Mouse (Mus musculus) forebrain, embryonic 16.5 days (tissue): ENCODE measurements around the gene Kif1b. TPM values are rescaled to one million over a fixed set of nuclear protein-coding genes. Genes with fewer than 3 reads are reported as not detected.

Experiments used
- ATAC-seq: fragments of 200-750 bp; cut with Nextera tagmentation; 2 replicates; pipeline ENCODE4 v1.8.0; 2017; ENCODE audit warnings: mild to moderate bottlenecking, moderate library complexity
- H3K27ac ChIP-seq: fragments of 300-500 bp; sonication (generic); 2 replicates; pipeline ENCODE4 v1.5.1; 2014; ENCODE audit warnings: low read length, control low read depth
- H3K27me3 ChIP-seq: fragments of 300-500 bp; sonication (generic); replicated peaks from 2 replicates; pipeline ENCODE4 v1.6.1; 2014; ENCODE audit warnings: low read length; ENCODE audit not compliant: control insufficient read depth, insufficient read depth
- H3K36me3 ChIP-seq: fragments of 300-500 bp; sonication (generic); 2 replicates; pipeline ENCODE4 v1.6.1; 2014; ENCODE audit not compliant: control insufficient read depth, insufficient read depth
- H3K4me1 ChIP-seq: fragments of 300-500 bp; sonication (generic); replicated peaks from 2 replicates; pipeline ENCODE4 v1.6.1; 2014; ENCODE audit warnings: low read length; ENCODE audit not compliant: control insufficient read depth, insufficient read depth
- H3K4me2 ChIP-seq: fragments of 300-500 bp; sonication (generic); 2 replicates; pipeline ENCODE4 v1.6.1; 2014; ENCODE audit warnings: mild to moderate bottlenecking, low read length, control low read depth
- H3K4me3 ChIP-seq: fragments of 300-500 bp; sonication (generic); replicated peaks from 2 replicates; pipeline ENCODE4 v1.5.1; 2014; ENCODE audit warnings: mild to moderate bottlenecking, low read length, control low read depth
- H3K9ac ChIP-seq: fragments of 300-500 bp; sonication (generic); replicated peaks from 2 replicates; pipeline ENCODE4 v1.6.1; 2014; ENCODE audit warnings: low read depth, low read length, control low read depth
- H3K9me3 ChIP-seq: fragments of 300-500 bp; sonication (generic); 2 replicates; pipeline ENCODE4 v1.6.1; 2016; ENCODE audit warnings: low read length; ENCODE audit not compliant: control insufficient read depth
- WGBS: fragments of 180-500 bp; shearing (Covaris S2); extraction: QIAGEN DNeasy Blood & Tissue Kit; methylation state at CpG from one replicate; pipeline ENCODE4 v1.1.7; 2014; 5-methylcytosine and 5-hydroxymethylcytosine counted together
- polyA plus RNA-seq: library from polyadenylated mRNA; unstranded; fragments of >200 nt; fragmentation: Nextera tagmentation; extraction: Ambion mirVana; gene quantifications from 2 replicates; pipeline ENCODE4 v1.2.1, GENCODE M21; 2015

Gene Kif1b
- polyA plus RNA-seq, 1 experiment from 2014 or later, result 131 TPM

DNA sequence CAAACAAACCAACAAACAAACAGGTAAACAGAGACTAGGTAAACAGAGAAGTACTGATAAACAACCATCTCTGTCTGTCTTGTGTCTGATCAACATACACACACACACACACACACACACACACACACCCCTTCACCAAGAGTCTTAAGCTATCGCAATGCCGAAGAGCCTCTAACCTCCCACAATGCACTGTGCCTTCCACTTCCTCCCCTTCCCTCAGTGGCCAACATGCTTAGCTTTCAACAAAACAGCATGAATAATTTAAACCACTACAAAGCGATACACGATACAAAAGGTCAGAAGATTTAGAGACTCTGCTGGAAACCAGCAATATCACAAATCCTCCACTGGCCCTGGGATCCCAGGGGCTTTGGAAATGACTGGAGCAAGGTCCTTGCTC is 14.8 kb upstream of the Kif1b start:
- ATAC-seq, result no peak
- Histone ChIP-seq H3K4me2 (no peak overlapping the region), H3K27ac (no peak overlapping the region), H3K27me3 (no peaks in the 10 kb centered on the region), H3K4me3 (no peak overlapping the region), H3K9ac (no peak overlapping the region), H3K4me1 (peaks cover 10% of the 10 kb centered on the region), H3K9me3 (no peaks in the 10 kb centered on the region), H3K36me3 (no peaks in the 10 kb centered on the region)
- 57% methylated on average over 4 of the region's 4 CpGs for WGBS

DNA sequence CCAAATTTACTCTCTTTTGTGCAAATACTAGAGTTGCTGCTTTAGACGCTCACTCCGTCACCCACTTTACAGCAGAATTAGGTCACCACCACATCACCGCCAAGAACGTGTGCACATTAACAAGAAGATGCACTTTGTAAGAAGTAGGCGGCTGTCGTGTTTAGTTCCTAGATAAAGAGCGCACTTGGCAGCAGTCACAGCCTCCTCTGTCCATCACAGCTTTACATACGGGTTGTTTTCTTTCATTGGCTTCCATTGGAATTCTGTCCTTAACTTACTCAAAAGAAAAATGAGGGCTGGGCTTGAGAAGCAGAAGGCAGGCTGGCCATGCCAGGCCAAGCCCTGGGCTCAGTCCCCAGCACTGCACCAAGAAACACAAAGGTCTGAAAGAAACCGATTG is 11.6 kb upstream of the Kif1b start:
- Histone ChIP-seq H3K27ac (no peak overlapping the region), H3K4me2 (no peak overlapping the region), H3K4me3 (no peak overlapping the region), H3K9ac (no peak overlapping the region), H3K9me3 (no peaks in the 10 kb centered on the region), H3K36me3 (no peaks in the 10 kb centered on the region), H3K4me1 (peaks cover 13% of the 10 kb centered on the region), H3K27me3 (no peaks in the 10 kb centered on the region)
- 17% methylated on average over 9 of the region's 9 CpGs for WGBS
- ATAC-seq, result peak; percentile 78

DNA sequence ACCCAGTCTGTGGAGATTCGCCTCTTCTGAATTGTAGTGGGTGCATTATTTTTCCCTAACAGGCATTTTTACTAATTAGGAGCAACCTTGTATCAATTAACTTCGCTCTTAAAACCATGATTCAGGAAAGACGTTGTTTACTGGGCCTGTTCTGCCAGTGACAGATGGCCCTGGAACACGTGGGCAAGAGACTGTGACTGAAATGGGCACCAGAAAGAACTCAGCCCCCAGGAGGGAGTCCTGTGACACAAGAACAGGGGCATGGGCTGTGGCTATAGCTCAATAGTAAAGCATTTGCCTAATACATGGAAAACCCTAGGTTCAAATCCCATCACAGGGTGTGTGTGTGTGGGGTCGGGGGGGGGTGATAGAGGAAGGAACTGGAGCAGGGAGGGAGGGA is 9.9 kb upstream of the Kif1b start:
- Histone ChIP-seq H3K9ac (no peak overlapping the region), H3K9me3 (no peaks in the 10 kb centered on the region), H3K27me3 (no peaks in the 10 kb centered on the region), H3K4me1 (peaks cover 13% of the 10 kb centered on the region), H3K4me3 (no peak overlapping the region), H3K27ac (peak overlapping the region; percentile 79), H3K36me3 (no peaks in the 10 kb centered on the region), H3K4me2 (no peak overlapping the region)
- 25% methylated on average over 5 of the region's 5 CpGs for WGBS
- peak; percentile 64 for ATAC-seq

DNA sequence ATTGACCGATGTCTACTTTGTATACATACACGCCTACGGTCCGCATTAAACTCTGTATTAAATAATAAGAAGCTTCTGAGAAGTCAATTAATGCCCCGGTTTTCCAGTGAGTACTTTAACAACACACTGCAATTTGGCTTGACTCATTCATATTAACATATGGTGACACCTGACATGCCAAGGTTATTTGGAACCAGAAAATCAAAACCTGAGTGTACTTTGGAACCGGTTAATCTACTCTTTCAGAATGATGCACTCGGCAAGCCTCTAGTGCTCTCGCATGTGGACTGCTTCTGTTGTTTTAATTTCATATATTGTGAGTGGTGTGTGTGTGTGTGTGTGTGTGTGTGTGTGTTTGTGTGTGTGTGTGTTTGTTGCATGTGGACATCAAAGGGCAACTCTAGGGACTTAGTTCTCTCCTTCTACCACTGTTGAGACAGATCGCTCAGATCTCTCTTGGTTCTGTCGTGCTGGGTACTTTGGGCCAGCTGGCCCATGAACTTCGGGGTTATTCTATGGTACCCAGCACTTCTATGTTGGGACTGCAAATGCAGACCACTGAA is 6.9 kb upstream of the Kif1b start:
- no peak overlapping the region for H3K9ac ChIP-seq
- H3K4me3 ChIP-seq, result no peak overlapping the region
- H3K9me3 ChIP-seq, result no peaks in the 10 kb centered on the region
- H3K36me3 ChIP-seq, result no peaks in the 10 kb centered on the region
- H3K4me2 ChIP-seq, result no peak overlapping the region
- ATAC-seq, result no peak
- H3K4me1 ChIP-seq, result peaks cover 13% of the 10 kb centered on the region
- no peaks in the 10 kb centered on the region for H3K27me3 ChIP-seq
- H3K27ac ChIP-seq, result no peak overlapping the region
- 79% methylated on average over 11 of the region's 11 CpGs for WGBS

DNA sequence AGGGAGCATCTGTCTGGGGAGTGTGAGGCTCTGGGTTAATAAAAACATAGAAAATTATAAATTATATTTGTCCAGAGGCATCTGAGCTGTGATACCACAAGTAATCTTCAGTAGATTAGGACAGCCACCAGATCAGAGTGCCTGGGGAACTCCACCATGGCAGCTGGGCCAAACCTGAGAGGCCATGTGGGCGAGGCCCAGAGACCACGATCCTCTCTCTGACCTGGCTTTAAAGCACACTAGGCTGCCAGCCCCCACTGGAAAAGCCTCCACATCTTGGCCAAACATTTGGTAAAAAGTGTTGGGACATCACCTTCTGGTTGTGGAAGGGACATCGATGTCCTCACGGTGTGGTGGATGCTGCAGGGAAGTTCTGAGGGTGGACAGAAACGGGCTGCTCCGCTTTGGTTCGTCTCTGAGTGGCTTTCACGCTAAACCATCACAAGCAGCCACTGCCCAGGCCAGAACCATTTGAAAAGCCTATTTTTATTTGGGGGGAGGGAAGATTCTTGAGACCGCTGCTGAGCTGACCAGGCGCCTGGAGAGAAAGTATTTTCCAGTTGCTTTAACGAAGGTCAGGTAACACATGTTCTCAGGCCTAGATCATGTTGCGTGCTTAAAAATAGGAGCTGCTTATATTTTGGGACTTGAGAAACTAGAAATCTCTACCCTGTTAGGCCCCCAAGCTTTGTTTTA is 6.2 kb upstream of the Kif1b start:
- Histone ChIP-seq H3K27ac (no peak overlapping the region), H3K9ac (no peak overlapping the region), H3K36me3 (no peaks in the 10 kb centered on the region), H3K9me3 (no peaks in the 10 kb centered on the region), H3K4me1 (peaks cover 12% of the 10 kb centered on the region), H3K4me3 (no peak overlapping the region), H3K27me3 (no peaks in the 10 kb centered on the region), H3K4me2 (no peak overlapping the region)
- no peak for ATAC-seq
- 79% methylated on average over 12 of the region's 12 CpGs for WGBS

DNA sequence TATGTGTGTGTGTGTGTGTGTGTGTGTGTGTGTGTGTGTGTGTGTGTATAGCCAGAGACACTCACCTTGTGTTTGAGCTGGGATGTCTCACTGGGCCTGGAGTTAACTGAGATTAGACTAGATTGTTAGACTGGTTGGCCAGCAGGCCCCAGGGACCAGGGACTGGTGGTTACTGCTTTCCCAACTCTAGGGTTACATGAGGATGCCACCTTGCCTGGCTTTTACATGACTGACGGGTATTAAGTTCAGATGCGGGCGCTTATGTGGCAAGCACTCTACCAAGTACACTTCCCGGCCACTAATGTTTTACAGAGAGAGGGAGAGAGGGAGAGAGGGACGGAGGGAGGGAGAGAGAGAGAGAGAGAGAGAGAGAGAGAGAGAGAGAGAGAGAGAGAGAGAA is 4.5 kb upstream of the Kif1b start:
- Histone ChIP-seq H3K4me2 (no peak overlapping the region), H3K36me3 (no peaks in the 10 kb centered on the region), H3K9me3 (no peaks in the 10 kb centered on the region), H3K4me3 (no peak overlapping the region), H3K4me1 (peaks cover 5% of the 10 kb centered on the region), H3K9ac (no peak overlapping the region), H3K27ac (no peak overlapping the region), H3K27me3 (no peaks in the 10 kb centered on the region)
- no peak for ATAC-seq
- 85% methylated on average over 5 of the region's 5 CpGs for WGBS

DNA sequence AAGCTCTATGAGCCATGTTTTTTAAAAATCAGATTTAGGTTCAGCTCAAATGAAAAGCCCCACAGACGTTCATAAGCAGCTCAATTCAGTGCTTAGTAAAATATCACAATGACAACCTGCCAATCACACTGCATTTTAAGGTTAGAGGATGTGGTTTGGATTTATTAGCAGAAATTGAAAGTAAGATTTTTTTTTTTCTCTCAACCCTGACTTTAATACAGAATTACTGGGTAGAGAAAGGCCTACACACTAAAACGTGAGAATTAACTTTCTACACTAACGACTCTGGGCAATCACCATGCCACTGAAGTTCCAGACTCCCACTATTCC is 963 bp upstream of the Kif1b start:
- peaks cover 29% of the 10 kb centered on the region for H3K4me1 ChIP-seq
- H3K36me3 ChIP-seq, result no peaks in the 10 kb centered on the region
- WGBS, result 21% methylated on average over 3 of the region's 3 CpGs
- H3K27ac ChIP-seq, result peak overlapping the region; percentile 98
- H3K4me2 ChIP-seq, result peak overlapping the region; percentile 71
- no peak for ATAC-seq
- H3K9me3 ChIP-seq, result no peaks in the 10 kb centered on the region
- H3K27me3 ChIP-seq, result no peaks in the 10 kb centered on the region
- peak overlapping the region; percentile 92 for H3K9ac ChIP-seq
- peak overlapping the region; percentile 96 for H3K4me3 ChIP-seq

DNA sequence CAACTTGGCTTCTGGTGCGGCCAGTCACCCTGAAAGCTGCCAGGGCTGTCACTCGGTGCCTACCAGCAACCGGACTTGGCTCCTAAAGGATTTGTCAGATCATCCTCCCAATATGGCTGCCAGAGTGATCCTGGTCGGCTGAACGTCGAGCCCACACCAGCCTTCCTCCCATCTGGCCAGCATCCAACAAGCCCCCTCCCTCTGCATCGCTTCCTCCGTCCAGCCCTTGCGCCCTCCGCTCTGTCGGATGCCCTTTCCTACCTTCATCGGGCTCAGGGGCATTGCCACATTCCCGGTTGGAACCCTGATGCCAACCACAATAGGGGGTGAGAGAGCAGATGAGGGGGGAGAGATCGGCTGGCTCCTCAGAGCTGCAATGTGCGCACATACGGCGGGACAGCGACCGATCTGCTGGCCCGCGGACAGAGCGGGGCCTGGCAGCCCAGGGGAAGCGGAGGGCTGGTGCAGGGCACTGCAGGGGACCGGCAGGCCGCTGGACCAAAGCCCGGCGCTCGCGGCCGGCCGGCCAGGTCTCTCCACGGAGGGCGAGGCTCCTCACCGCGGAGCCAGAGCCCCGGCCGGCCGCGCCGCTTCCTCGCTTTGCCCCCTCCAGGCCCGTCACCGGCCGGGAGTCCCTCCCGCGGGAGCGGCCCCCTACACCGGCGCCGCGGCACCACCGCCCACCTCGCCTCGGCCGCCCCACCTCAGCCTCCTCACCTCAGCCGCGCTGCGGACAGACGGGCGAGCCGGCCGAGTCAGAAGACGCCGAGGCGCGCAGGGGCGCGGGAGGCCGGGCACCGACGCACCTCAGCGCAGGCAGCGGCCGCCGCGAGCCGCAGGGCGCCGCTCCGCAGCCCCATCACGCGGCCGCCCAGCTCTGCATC is 539 bp downstream of the Kif1b start:
- Histone ChIP-seq H3K27ac (peak overlapping the region; percentile 98), H3K4me3 (peak overlapping the region; percentile 96), H3K9ac (peak overlapping the region; percentile 88), H3K4me2 (peak overlapping the region; percentile 89), H3K36me3 (no peaks in the 10 kb centered on the region), H3K27me3 (no peaks in the 10 kb centered on the region), H3K9me3 (no peaks in the 10 kb centered on the region), H3K4me1 (peaks cover 41% of the 10 kb centered on the region)
- under 1% methylated on average over 65 of the region's 83 CpGs for WGBS
- peak; percentile 26 for ATAC-seq
